Mouse (Mus musculus) E14TG2a.4 (cell line): Measurements from ENCODE around the gene Tenm2.

ENCODE experiments used
- CTCF ChIP-seq: conservative IDR thresholded peaks from 2 replicates; pipeline ENCODE4 v1.5.1; 2014; ENCODE audit warnings: low read length
- NANOG ChIP-seq: IDR thresholded peaks from 2 replicates; pipeline ENCODE4 v1.6.1; 2014; ENCODE audit warnings: borderline replicate concordance, low read length, mixed read lengths
- POU5F1 ChIP-seq: IDR thresholded peaks from 2 replicates; pipeline ENCODE4 v1.6.1; 2014; ENCODE audit warnings: low read length, borderline replicate concordance

GRCm38 (mm10) chr11:36484466-36485069 lies 751.2 kb downstream of the Tenm2 start:
- TF ChIP-seq POU5F1: no peak
- no peak for TF ChIP-seq CTCF
- no peak for TF ChIP-seq NANOG
